Mouse (Mus musculus) midbrain, embryonic 15.5 days (tissue): ENCODE measurements at regions not wholly inside any gene's neighbourhood (a gene's known extent, or its start where the extent isn't known, plus 50 kb on each side); places are given as distances from the start of the nearest gene placed in this dataset.

ENCODE experiments used
- ATAC-seq: fragments of 200-750 bp; cut with Nextera tagmentation; replicated peaks from 2 replicates; pipeline ENCODE4 v1.8.0; 2017; ENCODE audit warnings: moderate TSS enrichment
- H3K27ac ChIP-seq: fragments of 300-500 bp; sonication (generic); 2 replicates; pipeline ENCODE4 v1.5.1; 2015; ENCODE audit warnings: mild to moderate bottlenecking, inconsistent platforms
- H3K27me3 ChIP-seq: fragments of 300-500 bp; sonication (generic); replicated peaks from 2 replicates; pipeline ENCODE4 v1.6.1; 2015; ENCODE audit warnings: inconsistent platforms
- H3K36me3 ChIP-seq: fragments of 300-500 bp; sonication (generic); replicated peaks from 2 replicates; pipeline ENCODE4 v1.6.1; 2015; ENCODE audit warnings: inconsistent platforms
- H3K4me1 ChIP-seq: fragments of 300-500 bp; sonication (generic); 2 replicates; pipeline ENCODE4 v1.6.1; 2015; ENCODE audit warnings: inconsistent platforms
- H3K4me2 ChIP-seq: fragments of 300-500 bp; sonication (generic); 2 replicates; pipeline ENCODE4 v1.6.1; 2015; ENCODE audit warnings: inconsistent platforms, mild to moderate bottlenecking, moderate library complexity
- H3K4me3 ChIP-seq: fragments of 300-500 bp; sonication (generic); 2 replicates; pipeline ENCODE4 v1.5.1; 2015; ENCODE audit warnings: mild to moderate bottlenecking, inconsistent platforms
- H3K9ac ChIP-seq: fragments of 300-500 bp; sonication (generic); 2 replicates; pipeline ENCODE4 v1.6.1; 2015; ENCODE audit warnings: mild to moderate bottlenecking, inconsistent platforms
- H3K9me3 ChIP-seq: fragments of 300-500 bp; sonication (generic); 2 replicates; pipeline ENCODE4 v1.6.1; 2016; ENCODE audit warnings: inconsistent platforms
- WGBS: fragments of 180-500 bp; shearing (Covaris S2); methylation state at CpG from one replicate; pipeline ENCODE4 v1.1.7; 2015; ENCODE audit warnings: mixed read lengths; 5-methylcytosine and 5-hydroxymethylcytosine counted together

DNA sequence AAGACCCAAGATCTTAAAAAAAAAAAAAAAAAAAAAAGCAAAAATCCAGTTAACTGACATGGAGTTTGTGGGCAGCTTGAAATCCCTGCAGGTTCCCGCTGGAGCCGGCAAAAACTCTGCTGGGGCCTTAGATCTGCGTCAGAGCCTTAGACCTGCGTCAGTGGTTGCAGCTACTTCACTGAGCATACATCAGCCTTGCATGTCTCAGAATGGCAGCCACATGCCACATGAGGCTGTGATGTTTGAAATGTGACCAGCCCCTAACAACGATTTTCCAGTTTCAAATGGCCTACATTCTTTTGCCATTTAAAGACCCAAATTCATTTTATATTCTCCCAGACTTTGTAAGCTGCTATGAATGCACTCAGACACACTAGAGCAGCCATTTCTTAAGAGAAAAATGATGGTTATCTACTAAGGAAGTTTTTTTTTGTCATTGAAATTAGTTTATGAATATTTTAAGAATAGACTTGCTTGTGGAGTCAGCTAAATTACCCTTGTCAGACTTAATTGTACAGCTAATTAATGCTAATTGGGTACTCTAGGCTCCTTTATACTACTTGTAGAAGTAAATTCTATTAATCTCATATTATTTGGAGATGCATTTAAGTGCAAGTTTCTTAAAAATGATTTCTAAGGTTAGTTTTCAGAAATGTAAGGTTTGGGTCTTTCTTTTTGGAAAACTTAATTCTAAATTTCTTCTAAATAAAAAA is 70.8 kb downstream of the Toporsl start:
- no peak overlapping the region for H3K4me3 ChIP-seq
- ATAC-seq, result no peak
- H3K27ac ChIP-seq, result no peak overlapping the region
- no peaks in the 10 kb centered on the region for H3K4me1 ChIP-seq
- no peaks in the 10 kb centered on the region for H3K36me3 ChIP-seq
- no peaks in the 10 kb centered on the region for H3K27me3 ChIP-seq
- no peak overlapping the region for H3K9ac ChIP-seq
- no peak overlapping the region for H3K4me2 ChIP-seq
- WGBS, result 74% methylated on average over 5 of the region's 5 CpGs
- H3K9me3 ChIP-seq, result no peaks in the 10 kb centered on the region

DNA sequence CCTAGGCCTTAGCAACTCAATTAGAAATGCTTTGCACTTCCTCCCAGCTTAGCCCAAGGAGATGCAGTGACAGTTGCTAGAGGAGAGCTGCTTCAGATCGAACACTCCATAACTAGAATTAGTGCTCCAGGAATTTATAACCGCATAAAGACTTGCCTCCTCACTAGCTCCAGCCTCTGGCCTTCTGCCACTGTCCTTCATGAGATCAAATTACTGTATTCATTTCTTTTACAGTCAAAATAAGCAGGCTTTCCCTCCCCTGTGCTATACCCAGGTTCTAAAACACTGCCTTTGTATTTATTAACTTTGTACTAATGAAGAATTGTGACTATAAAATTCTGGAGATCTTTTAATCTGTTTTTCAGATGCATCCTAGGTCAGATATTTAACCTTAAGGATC is 104.8 kb upstream of the Olfr275 start:
- 54% methylated on average over 2 of the region's 2 CpGs for WGBS
- Histone ChIP-seq H3K4me2 (no peak overlapping the region), H3K27me3 (no peaks in the 10 kb centered on the region), H3K9me3 (no peaks in the 10 kb centered on the region), H3K27ac (no peak overlapping the region), H3K4me1 (no peaks in the 10 kb centered on the region), H3K36me3 (no peaks in the 10 kb centered on the region), H3K4me3 (no peak overlapping the region), H3K9ac (no peak overlapping the region)
- no peak for ATAC-seq

GRCm38 (mm10) chr4:52726203-52726602 is 88.2 kb upstream of the Olfr275 start:
- Histone ChIP-seq H3K4me1 (no peaks in the 10 kb centered on the region), H3K4me3 (no peak overlapping the region), H3K36me3 (no peaks in the 10 kb centered on the region), H3K9ac (no peak overlapping the region), H3K9me3 (no peaks in the 10 kb centered on the region), H3K4me2 (0 out of 2 replicates have a peak overlapping the region, but pooled peaks have one; percentile 26), H3K27me3 (no peaks in the 10 kb centered on the region), H3K27ac (peak overlapping the region; percentile 56; the same call in 1 of the 2 replicates)
- ATAC-seq, result peak; percentile 76
- WGBS, result 61% methylated on average over 6 of the region's 6 CpGs

DNA sequence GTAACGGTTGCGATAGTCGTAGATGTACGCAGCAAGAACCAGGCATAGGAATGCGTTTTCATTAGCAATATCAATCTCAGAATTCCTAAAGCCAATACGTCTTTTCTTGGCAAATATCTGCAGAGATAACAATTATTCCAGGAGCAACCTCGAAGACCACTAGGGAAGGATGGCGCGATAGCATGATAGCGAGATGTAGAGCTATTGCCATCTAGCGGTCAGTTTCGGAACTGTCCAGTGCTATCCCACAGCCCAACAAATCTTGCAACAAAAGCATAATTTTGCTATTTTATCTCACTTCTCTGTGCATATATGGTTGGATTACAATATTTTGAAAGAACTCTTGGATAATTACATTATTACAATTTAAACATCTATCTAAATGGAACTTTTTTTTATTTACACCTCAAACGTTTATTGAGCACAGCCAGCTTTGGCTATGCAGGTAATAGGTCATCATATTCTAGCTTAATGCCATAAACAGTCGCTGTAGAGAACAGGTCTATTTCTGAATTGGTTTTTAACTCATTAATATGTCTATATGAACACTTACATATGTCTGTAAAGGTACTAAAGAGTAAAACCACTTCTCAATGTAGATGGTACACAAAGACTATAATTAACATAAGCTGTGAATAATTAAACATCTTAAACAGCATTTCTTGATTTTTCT is 87.6 kb upstream of the Olfr275 start:
- H3K4me2 ChIP-seq, result 0 out of 2 replicates have a peak overlapping the region, but pooled peaks have one; percentile 26
- H3K27ac ChIP-seq, result peak overlapping the region; percentile 56; the same call in 1 of the 2 replicates

DNA sequence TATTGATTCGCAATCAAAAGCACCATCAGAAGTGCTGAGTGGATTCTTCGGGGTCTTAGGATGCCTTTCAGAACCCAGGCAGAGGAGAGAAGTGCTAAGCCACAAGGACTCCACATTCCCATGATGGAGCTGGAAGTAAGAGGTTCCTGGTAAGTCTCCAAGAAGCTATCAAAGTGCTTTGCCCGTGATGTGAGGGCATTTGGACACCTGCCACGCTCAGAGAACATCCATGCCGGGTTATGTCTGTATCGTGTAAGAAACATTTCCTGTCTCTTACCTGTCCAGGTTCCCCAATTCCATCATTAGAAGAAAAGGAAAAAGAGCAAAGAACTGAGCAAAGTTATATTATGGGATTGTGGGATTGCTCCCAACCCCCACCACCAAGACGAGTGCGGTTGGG is 81.3 kb upstream of the Olfr275 start:
- no peak for ATAC-seq
- no peaks in the 10 kb centered on the region for H3K9me3 ChIP-seq
- 89% methylated on average over 8 of the region's 8 CpGs for WGBS

More for the DNA sequence above, 87.6 kb upstream of the Olfr275 start:
- ATAC-seq, result peak; percentile 89
- H3K9me3 ChIP-seq, result no peaks in the 10 kb centered on the region
- WGBS, result 21% methylated on average over 14 of the region's 14 CpGs
- no peaks in the 10 kb centered on the region for H3K4me1 ChIP-seq
- H3K27me3 ChIP-seq, result no peaks in the 10 kb centered on the region
- no peak overlapping the region for H3K9ac ChIP-seq
- H3K4me3 ChIP-seq, result no peak overlapping the region
- H3K36me3 ChIP-seq, result no peaks in the 10 kb centered on the region

GRCm38 (mm10) chr4:52739543-52740474 is 74.6 kb upstream of the Olfr275 start:
- no peak for ATAC-seq
- Histone ChIP-seq H3K9me3 (no peaks in the 10 kb centered on the region), H3K4me1 (no peaks in the 10 kb centered on the region), H3K4me3 (no peak overlapping the region), H3K36me3 (no peaks in the 10 kb centered on the region), H3K9ac (no peak overlapping the region), H3K27me3 (no peaks in the 10 kb centered on the region), H3K27ac (no peak overlapping the region), H3K4me2 (no peak overlapping the region)
- 68% methylated on average over 9 of the region's 9 CpGs for WGBS

More for the DNA sequence above, 81.3 kb upstream of the Olfr275 start:
- Histone ChIP-seq H3K27me3 (no peaks in the 10 kb centered on the region), H3K4me1 (no peaks in the 10 kb centered on the region), H3K4me3 (no peak overlapping the region), H3K9ac (no peak overlapping the region), H3K36me3 (no peaks in the 10 kb centered on the region), H3K27ac (no peak overlapping the region), H3K4me2 (no peak overlapping the region)

- Histone ChIP-seq H3K27ac (no peak overlapping the region), H3K4me2 (no peak overlapping the region), H3K27me3 (no peaks in the 10 kb centered on the region), H3K4me3 (no peak overlapping the region), H3K36me3 (no peaks in the 10 kb centered on the region), H3K4me1 (no peaks in the 10 kb centered on the region), H3K9ac (no peak overlapping the region), H3K9me3 (no peaks in the 10 kb centered on the region)
- no peak for ATAC-seq
- WGBS, result 60% methylated on average over 8 of the region's 8 CpGs
These were observed 61.4 kb upstream of the Olfr275 start for GRCm38 (mm10) chr4:52752838-52753509.
